Mouse (Mus musculus) liver, embryonic 14.5 days (tissue): ENCODE results near the gene Dnm3. TPM values are rescaled to one million over a fixed set of nuclear protein-coding genes. Genes with fewer than 3 reads are reported as not detected.

Experiments used
- ATAC-seq: fragments of 200-750 bp; cut with Nextera tagmentation; 2 replicates; pipeline ENCODE4 v1.8.0; 2017; ENCODE audit warnings: moderate number of reproducible peaks, mild to moderate bottlenecking, moderate library complexity; ENCODE audit not compliant: insufficient read depth
- DNase-seq, 3 experiments: peaks; one replicate each; pipeline ENCODE4 v3.0.0-alpha.2; 2012 to 2013; ENCODE audit warnings: low read depth in 3 of 3, low spot score in 3 of 3
- H3K27ac ChIP-seq: fragments of 300-500 bp; sonication (generic); 2 replicates; pipeline ENCODE4 v1.5.1; 2014; ENCODE audit warnings: moderate library complexity, mild to moderate bottlenecking, control low read depth, inconsistent platforms
- H3K27me3 ChIP-seq: fragments of 300-500 bp; sonication (generic); 2 replicates; pipeline ENCODE4 v1.6.1; 2014; ENCODE audit warnings: mild to moderate bottlenecking, low read length, moderate library complexity; ENCODE audit not compliant: control insufficient read depth, insufficient read depth
- H3K36me3 ChIP-seq: fragments of 300-500 bp; sonication (generic); replicated peaks from 2 replicates; pipeline ENCODE4 v1.6.1; 2014; ENCODE audit warnings: low read depth; ENCODE audit not compliant: control insufficient read depth, insufficient read depth
- H3K4me1 ChIP-seq, 2 experiments: fragments of 200-500 bp in 1 of 2; fragments of 300-500 bp in 1 of 2; sonication (generic) in 1 of 2; replicated peaks; 2 replicates each; pipeline ENCODE4 v1.6.1; 2012 to 2014; ENCODE audit warnings: antibody characterized with exemption in 1 of 2, inconsistent platforms in 1 of 2, low read length in 1 of 2; ENCODE audit not compliant: control insufficient read depth in 2 of 2, insufficient read depth in 2 of 2
- H3K4me2 ChIP-seq: fragments of 300-500 bp; sonication (generic); 2 replicates; pipeline ENCODE4 v1.6.1; 2014; ENCODE audit warnings: low read depth, mild to moderate bottlenecking, control low read depth, moderate library complexity
- H3K4me3 ChIP-seq, 2 experiments: fragments of 200-500 bp in 1 of 2; fragments of 300-500 bp in 1 of 2; sonication (generic) in 1 of 2; 2 replicates each; pipeline ENCODE4 v1.5.1; 2012 to 2014; ENCODE audit warnings: low read depth in 2 of 2, low read length in 2 of 2, mild to moderate bottlenecking in 2 of 2, control low read depth in 1 of 2, inconsistent platforms in 1 of 2, moderate library complexity in 1 of 2; ENCODE audit not compliant: insufficient read depth in 1 of 2
- H3K9ac ChIP-seq: fragments of 300-500 bp; sonication (generic); replicated peaks from 2 replicates; pipeline ENCODE4 v1.6.1; 2014; ENCODE audit warnings: mild to moderate bottlenecking, control low read depth, moderate library complexity
- H3K9me3 ChIP-seq: fragments of 300-500 bp; sonication (generic); 2 replicates; pipeline ENCODE4 v1.6.1; 2016; ENCODE audit warnings: low read length, mixed read lengths; ENCODE audit not compliant: control insufficient read depth
- CTCF ChIP-seq: IDR thresholded peaks from 2 replicates; pipeline ENCODE4 v1.5.1; 2016; ENCODE audit warnings: antibody characterized with exemption, low read depth, control low read depth
- EP300 ChIP-seq: IDR thresholded peaks from 2 replicates; pipeline ENCODE4 v1.6.1; 2016; ENCODE audit warnings: antibody characterized with exemption, low read depth
- WGBS: fragments of 180-500 bp; shearing (Covaris S2); extraction: QIAGEN DNeasy Blood & Tissue Kit; methylation state at CpG from one replicate; pipeline ENCODE4 v1.1.7; 2014; ENCODE audit not compliant: insufficient replicate concordance; 5-methylcytosine and 5-hydroxymethylcytosine counted together
- polyA plus RNA-seq, 2 experiments: library from polyadenylated mRNA; depleted of rRNA in 1 of 2; stranded (reverse) in 1 of 2; unstranded in 1 of 2; fragments of >200 nt; fragmentation: Nextera tagmentation in 1 of 2; extraction: Ambion mirVana in 1 of 2; gene quantifications; 2 replicates each; pipeline versions ENCODE4 v1.2.1 to v1.2.3; 2012 to 2014

Dnm3 gene
- polyA plus RNA-seq, 2 experiments: 0.61 to 0.96 TPM

DNA sequence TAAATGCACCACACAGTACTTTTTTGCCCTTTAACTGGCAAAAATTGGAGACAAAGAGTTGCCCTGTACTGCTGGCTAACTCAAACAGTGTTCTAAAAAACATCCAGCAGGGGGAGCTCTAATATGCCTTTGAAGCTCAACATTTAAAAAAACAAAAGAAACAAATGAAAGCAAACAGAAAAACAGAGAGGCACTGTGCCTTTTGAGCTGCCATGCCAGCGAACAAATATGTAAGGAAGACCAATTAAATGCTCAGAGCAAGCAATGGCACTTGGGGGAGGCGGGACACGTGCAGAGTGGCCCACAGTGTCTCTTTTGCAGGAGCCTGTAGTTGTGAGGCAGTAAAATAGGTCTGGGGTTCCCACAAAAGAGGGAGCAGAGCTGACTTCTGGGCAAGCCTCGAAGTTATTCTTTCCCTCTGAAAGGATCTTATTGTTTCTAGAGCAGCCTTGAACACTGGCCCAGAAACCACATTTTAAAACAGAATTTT, 477.9 kb downstream of the Dnm3 start:
- H3K36me3 ChIP-seq: no peaks in the 10 kb centered on the region
- peaks cover 0 to 10% of the 10 kb centered on the region in 2 experiments; a peak in 2 of 4 replicates for H3K4me1 ChIP-seq
- no peak overlapping the region for H3K27ac ChIP-seq
- DNase-seq (peak; percentile 30 to 49 (median 35)), ATAC-seq (no peak)
- no peak for TF ChIP-seq EP300
- TF ChIP-seq CTCF: peak; percentile 66
- 11% methylated on average over 4 of the region's 4 CpGs for WGBS
- no peak overlapping the region for H3K9ac ChIP-seq
- peak overlapping the region; percentile 16; the same call in 1 of the 2 replicates for H3K4me2 ChIP-seq
- no peak overlapping the region for H3K4me3 ChIP-seq
- no peaks in the 10 kb centered on the region for H3K27me3 ChIP-seq
- no peaks in the 10 kb centered on the region for H3K9me3 ChIP-seq

- ATAC-seq (no peak), DNase-seq (no peak)
- TF ChIP-seq EP300 (no peak), CTCF (no peak)
- H3K27me3 ChIP-seq: no peaks in the 10 kb centered on the region
- H3K9ac ChIP-seq: no peak overlapping the region
- no peaks in the 10 kb centered on the region for H3K36me3 ChIP-seq
- H3K27ac ChIP-seq: no peak overlapping the region
- H3K9me3 ChIP-seq: no peaks in the 10 kb centered on the region
- H3K4me1 ChIP-seq: peaks cover 0 to 7% of the 10 kb centered on the region in 2 experiments; a peak in 1 of 4 replicates
- WGBS: 23% methylated on average over 5 of the region's 5 CpGs
- no peak overlapping the region for H3K4me2 ChIP-seq
- H3K4me3 ChIP-seq: no peak overlapping the region
Measured at GRCm38 (mm10) chr1:161999338-161999737, 478.5 kb downstream of the Dnm3 start.

GRCm38 (mm10) chr1:161998781-161999180, 479.1 kb downstream of the Dnm3 start:
- Histone ChIP-seq H3K36me3 (no peaks in the 10 kb centered on the region), H3K4me1 (0 out of 4 replicates have a peak, but pooled peaks cover 0 to 4% of the 10 kb centered on the region in 2 experiments), H3K9me3 (no peaks in the 10 kb centered on the region), H3K9ac (no peak overlapping the region), H3K27ac (no peak overlapping the region), H3K4me3 (no peak overlapping the region), H3K4me2 (no peak overlapping the region), H3K27me3 (no peaks in the 10 kb centered on the region)
- DNase-seq: no peak
- no peak for ATAC-seq
- TF ChIP-seq EP300: no peak
- TF ChIP-seq CTCF: no peak
- 25% methylated on average over 4 of the region's 4 CpGs for WGBS

- H3K9me3 ChIP-seq: no peaks in the 10 kb centered on the region
- DNase-seq: no peak
- no peak overlapping the region for H3K27ac ChIP-seq
- H3K4me2 ChIP-seq: no peak overlapping the region
- WGBS: 40% methylated on average over 7 of the region's 7 CpGs
- H3K4me1 ChIP-seq: 0 out of 4 replicates have a peak, but pooled peaks cover 0 to 2% of the 10 kb centered on the region in 2 experiments
- no peak for ATAC-seq
- no peak overlapping the region for H3K9ac ChIP-seq
- H3K4me3 ChIP-seq: no peak overlapping the region
- no peaks in the 10 kb centered on the region for H3K36me3 ChIP-seq
- TF ChIP-seq CTCF: no peak
- TF ChIP-seq EP300: no peak
- H3K27me3 ChIP-seq: no peaks in the 10 kb centered on the region
Measured at GRCm38 (mm10) chr1:161992389-161992788, 485.4 kb downstream of the Dnm3 start.

DNA sequence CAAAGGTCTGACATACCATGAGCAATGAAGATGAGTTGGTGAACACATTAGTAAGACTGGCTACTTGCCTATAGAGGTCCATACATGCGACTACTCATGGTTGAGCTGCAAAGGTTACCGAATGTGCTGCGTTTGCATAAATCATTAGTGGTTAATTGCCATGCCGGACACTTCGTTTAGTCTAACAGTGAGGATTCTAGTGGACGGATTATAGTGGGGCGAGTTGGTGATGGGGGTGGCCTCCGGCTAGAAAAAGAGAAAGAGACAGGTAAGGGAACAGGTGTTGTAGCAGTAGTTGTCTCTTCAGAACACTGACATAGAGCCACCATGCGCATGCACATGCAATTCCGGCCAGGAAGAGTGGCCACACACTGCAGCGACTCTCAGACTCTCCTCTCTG, 486.0 kb downstream of the Dnm3 start:
- Histone ChIP-seq H3K4me2 (no peak overlapping the region), H3K4me1 (0 out of 4 replicates have a peak, but pooled peaks cover 0 to 2% of the 10 kb centered on the region in 2 experiments), H3K27me3 (no peaks in the 10 kb centered on the region), H3K9ac (no peak overlapping the region), H3K27ac (no peak overlapping the region), H3K9me3 (no peaks in the 10 kb centered on the region), H3K4me3 (no peak overlapping the region), H3K36me3 (no peaks in the 10 kb centered on the region)
- no peak for ATAC-seq
- TF ChIP-seq EP300 (no peak), CTCF (no peak)
- 76% methylated on average over 11 of the region's 11 CpGs for WGBS
- no peak for DNase-seq
